Mouse (Mus musculus) kidney, embryonic 15.5 days (tissue): ENCODE measurements around the gene Plin2. TPM values are rescaled to one million over a fixed set of nuclear protein-coding genes. Genes with fewer than 3 reads are reported as not detected.

Experiments
- ATAC-seq: fragments of 200-750 bp; cut with Nextera tagmentation; replicated peaks from 2 replicates; pipeline ENCODE4 v1.8.0; 2017; ENCODE audit warnings: moderate TSS enrichment; ENCODE audit not compliant: low FRiP score
- H3K27ac ChIP-seq: fragments of 300-500 bp; sonication (generic); 2 replicates; pipeline ENCODE4 v1.5.1; 2015; ENCODE audit warnings: mild to moderate bottlenecking, inconsistent platforms
- H3K27me3 ChIP-seq: fragments of 300-500 bp; sonication (generic); 2 replicates; pipeline ENCODE4 v1.6.1; 2015; ENCODE audit warnings: inconsistent platforms
- H3K36me3 ChIP-seq: fragments of 300-500 bp; sonication (generic); 2 replicates; pipeline ENCODE4 v1.6.1; 2015; ENCODE audit warnings: inconsistent platforms
- H3K4me1 ChIP-seq: fragments of 300-500 bp; sonication (generic); 2 replicates; pipeline ENCODE4 v1.6.1; 2015; ENCODE audit warnings: inconsistent platforms
- H3K4me2 ChIP-seq: fragments of 300-500 bp; sonication (generic); 2 replicates; pipeline ENCODE4 v1.6.1; 2015; ENCODE audit warnings: moderate library complexity, mild to moderate bottlenecking, inconsistent platforms
- H3K4me3 ChIP-seq: fragments of 300-500 bp; sonication (generic); replicated peaks from 2 replicates; pipeline ENCODE4 v1.5.1; 2015; ENCODE audit warnings: mild to moderate bottlenecking, inconsistent platforms
- H3K9ac ChIP-seq: fragments of 300-500 bp; sonication (generic); 2 replicates; pipeline ENCODE4 v1.6.1; 2015; ENCODE audit warnings: mild to moderate bottlenecking, inconsistent platforms
- H3K9me3 ChIP-seq: fragments of 300-500 bp; sonication (generic); replicated peaks from 2 replicates; pipeline ENCODE4 v1.6.1; 2016; ENCODE audit warnings: inconsistent platforms
- WGBS: fragments of 180-500 bp; shearing (Covaris S2); methylation state at CpG from one replicate; pipeline ENCODE4 v1.1.7; 2015; ENCODE audit warnings: mixed read lengths; 5-methylcytosine and 5-hydroxymethylcytosine counted together
- polyA plus RNA-seq: library from polyadenylated mRNA; unstranded; fragments of >200 nt; fragmentation: Nextera tagmentation; extraction: Ambion mirVana; gene quantifications from 2 replicates; pipeline ENCODE4 v1.2.1, GENCODE M21; 2015

Plin2 gene
- polyA plus RNA-seq = 58.0 and 70.8 TPM in 2 replicates

- H3K36me3 ChIP-seq = peaks cover 25% of the 10 kb centered on the region
- peak within 1 kb of the TSS; percentile 58 for H3K4me3 ChIP-seq
- H3K27ac ChIP-seq = peak within 1 kb of the TSS; percentile 78
- under 1% methylated on average over 18 of the region's 18 CpGs for WGBS
- peak; percentile 96 for ATAC-seq
- peaks cover 17% of the 10 kb centered on the region for H3K4me1 ChIP-seq
- H3K9ac ChIP-seq = peak within 1 kb of the TSS; percentile 52
- H3K27me3 ChIP-seq = no peaks in the 10 kb centered on the region
- no peaks in the 10 kb centered on the region for H3K9me3 ChIP-seq
- peak within 1 kb of the TSS; percentile 70 for H3K4me2 ChIP-seq
Measured at GRCm38 (mm10) chr4:86669780-86670201, at the start of gene Plin2. Plin2 (minus strand) TSS chr4:86670060.

GRCm38 (mm10) chr4:86718878-86719577 lies 49.2 kb upstream of the Plin2 start:
- Histone ChIP-seq H3K9me3 (no peaks in the 10 kb centered on the region), H3K27me3 (no peaks in the 10 kb centered on the region), H3K9ac (no peak overlapping the region), H3K4me3 (no peak overlapping the region), H3K27ac (no peak overlapping the region), H3K36me3 (no peaks in the 10 kb centered on the region), H3K4me1 (peaks cover 4% of the 10 kb centered on the region; the same call in 1 of the 2 replicates), H3K4me2 (no peak overlapping the region)
- ATAC-seq = no peak
- WGBS = 69% methylated on average over 4 of the region's 4 CpGs

GRCm38 (mm10) chr4:86717176-86717575 lies 47.3 kb upstream of the Plin2 start:
- Histone ChIP-seq H3K9ac (no peak overlapping the region), H3K9me3 (no peaks in the 10 kb centered on the region), H3K36me3 (no peaks in the 10 kb centered on the region), H3K27ac (no peak overlapping the region), H3K4me3 (no peak overlapping the region), H3K4me1 (peaks cover 4% of the 10 kb centered on the region; the same call in 1 of the 2 replicates), H3K4me2 (no peak overlapping the region), H3K27me3 (no peaks in the 10 kb centered on the region)
- no peak for ATAC-seq
- 75% methylated on average over 1 of the region's 1 CpGs for WGBS

- Histone ChIP-seq H3K4me2 (no peak overlapping the region), H3K27me3 (no peaks in the 10 kb centered on the region), H3K36me3 (no peaks in the 10 kb centered on the region), H3K27ac (no peak overlapping the region), H3K4me3 (no peak overlapping the region), H3K9ac (no peak overlapping the region), H3K9me3 (no peaks in the 10 kb centered on the region), H3K4me1 (peaks cover 4% of the 10 kb centered on the region; the same call in 1 of the 2 replicates)
- no peak for ATAC-seq
- WGBS = 92% methylated on average over 1 of the region's 1 CpGs
Measured at GRCm38 (mm10) chr4:86715341-86715740, 45.5 kb upstream of the Plin2 start.

- Histone ChIP-seq H3K4me2 (no peak overlapping the region), H3K27me3 (no peaks in the 10 kb centered on the region), H3K4me3 (no peak overlapping the region), H3K36me3 (no peaks in the 10 kb centered on the region), H3K9ac (no peak overlapping the region), H3K4me1 (peaks cover 4% of the 10 kb centered on the region; the same call in 1 of the 2 replicates), H3K27ac (no peak overlapping the region), H3K9me3 (no peaks in the 10 kb centered on the region)
- 65% methylated on average over 2 of the region's 2 CpGs for WGBS
- ATAC-seq = no peak
Measured at GRCm38 (mm10) chr4:86713518-86713917, 43.7 kb upstream of the Plin2 start.

GRCm38 (mm10) chr4:86712751-86713195 lies 42.9 kb upstream of the Plin2 start:
- Histone ChIP-seq H3K27me3 (no peaks in the 10 kb centered on the region), H3K4me2 (no peak overlapping the region), H3K4me1 (peaks cover 3% of the 10 kb centered on the region; the same call in 1 of the 2 replicates), H3K9ac (no peak overlapping the region), H3K9me3 (no peaks in the 10 kb centered on the region), H3K27ac (no peak overlapping the region), H3K4me3 (no peak overlapping the region), H3K36me3 (no peaks in the 10 kb centered on the region)
- ATAC-seq = no peak
- 83% methylated on average over 12 of the region's 12 CpGs for WGBS

GRCm38 (mm10) chr4:86710666-86711215 lies 40.9 kb upstream of the Plin2 start:
- Histone ChIP-seq H3K4me1 (no peaks in the 10 kb centered on the region), H3K9me3 (no peaks in the 10 kb centered on the region), H3K4me3 (no peak overlapping the region), H3K4me2 (no peak overlapping the region), H3K27ac (no peak overlapping the region), H3K36me3 (no peaks in the 10 kb centered on the region), H3K9ac (no peak overlapping the region), H3K27me3 (no peaks in the 10 kb centered on the region)
- WGBS = 63% methylated on average over 4 of the region's 4 CpGs
- ATAC-seq = no peak

GRCm38 (mm10) chr4:86710034-86710650 lies 40.3 kb upstream of the Plin2 start:
- Histone ChIP-seq H3K9ac (no peak overlapping the region), H3K27ac (no peak overlapping the region), H3K4me3 (no peak overlapping the region), H3K27me3 (no peaks in the 10 kb centered on the region), H3K36me3 (no peaks in the 10 kb centered on the region), H3K4me1 (no peaks in the 10 kb centered on the region), H3K4me2 (no peak overlapping the region), H3K9me3 (no peaks in the 10 kb centered on the region)
- 75% methylated on average over 6 of the region's 6 CpGs for WGBS
- no peak for ATAC-seq

- H3K36me3 ChIP-seq = no peaks in the 10 kb centered on the region
- H3K4me2 ChIP-seq = no peak overlapping the region
- no peaks in the 10 kb centered on the region for H3K27me3 ChIP-seq
- H3K27ac ChIP-seq = no peak overlapping the region
- no peaks in the 10 kb centered on the region for H3K9me3 ChIP-seq
- H3K4me1 ChIP-seq = no peaks in the 10 kb centered on the region
- WGBS = 48% methylated on average over 1 of the region's 1 CpGs
- no peak overlapping the region for H3K9ac ChIP-seq
- no peak overlapping the region for H3K4me3 ChIP-seq
- no peak for ATAC-seq
Measured at GRCm38 (mm10) chr4:86708801-86709200, 38.9 kb upstream of the Plin2 start.

GRCm38 (mm10) chr4:86699161-86699865 lies 29.5 kb upstream of the Plin2 start:
- WGBS = 66% methylated on average over 5 of the region's 5 CpGs
- Histone ChIP-seq H3K27ac (peak overlapping the region; percentile 64; the same call in 1 of the 2 replicates), H3K4me2 (no peak overlapping the region), H3K4me3 (no peak overlapping the region), H3K4me1 (no peaks in the 10 kb centered on the region), H3K9me3 (no peaks in the 10 kb centered on the region), H3K27me3 (no peaks in the 10 kb centered on the region), H3K36me3 (no peaks in the 10 kb centered on the region), H3K9ac (no peak overlapping the region)
- peak; percentile 85 for ATAC-seq

- Histone ChIP-seq H3K27ac (no peak overlapping the region), H3K4me2 (no peak overlapping the region), H3K27me3 (no peaks in the 10 kb centered on the region), H3K9me3 (no peaks in the 10 kb centered on the region), H3K4me1 (no peaks in the 10 kb centered on the region), H3K9ac (no peak overlapping the region), H3K4me3 (no peak overlapping the region), H3K36me3 (no peaks in the 10 kb centered on the region)
- WGBS = 10% methylated on average over 4 of the region's 4 CpGs
- ATAC-seq = no peak
Measured at GRCm38 (mm10) chr4:86696890-86697289, 27.0 kb upstream of the Plin2 start.

GRCm38 (mm10) chr4:86695081-86695480 lies 25.2 kb upstream of the Plin2 start:
- Histone ChIP-seq H3K4me2 (no peak overlapping the region), H3K27ac (no peak overlapping the region), H3K9ac (no peak overlapping the region), H3K36me3 (no peaks in the 10 kb centered on the region), H3K4me3 (no peak overlapping the region), H3K4me1 (no peaks in the 10 kb centered on the region), H3K27me3 (no peaks in the 10 kb centered on the region), H3K9me3 (no peaks in the 10 kb centered on the region)
- 37% methylated on average over 6 of the region's 6 CpGs for WGBS
- ATAC-seq = no peak
